Mouse (Mus musculus): ENCODE results near the gene Cacna2d1.

- TF ChIP-seq CTCF (IDR thresholded peaks at IDR 0.05; ENCODE audit: control insufficient read depth, insufficient read depth, low read length) = no peak
- no peak for TF ChIP-seq POLR2A (IDR thresholded peaks at IDR 0.05; ENCODE audit: borderline replicate concordance, control insufficient read depth, low read depth, low read length)
Observed at GRCm38 (mm10) chr5:16163270-16163669, 228.8 kb downstream of the Cacna2d1 start.
